Mouse (Mus musculus): ENCODE measurements around the gene 1700037C18Rik.
A peak's percentile ranks its signal among the peaks of the same experiment; 100 is the strongest.
"Not testable (repeated sequence)": the region's sequence is repeated elsewhere in the genome, so short reads cannot be mapped to it uniquely, and the experiment has no call there.

Gene 1700037C18Rik

DNA sequence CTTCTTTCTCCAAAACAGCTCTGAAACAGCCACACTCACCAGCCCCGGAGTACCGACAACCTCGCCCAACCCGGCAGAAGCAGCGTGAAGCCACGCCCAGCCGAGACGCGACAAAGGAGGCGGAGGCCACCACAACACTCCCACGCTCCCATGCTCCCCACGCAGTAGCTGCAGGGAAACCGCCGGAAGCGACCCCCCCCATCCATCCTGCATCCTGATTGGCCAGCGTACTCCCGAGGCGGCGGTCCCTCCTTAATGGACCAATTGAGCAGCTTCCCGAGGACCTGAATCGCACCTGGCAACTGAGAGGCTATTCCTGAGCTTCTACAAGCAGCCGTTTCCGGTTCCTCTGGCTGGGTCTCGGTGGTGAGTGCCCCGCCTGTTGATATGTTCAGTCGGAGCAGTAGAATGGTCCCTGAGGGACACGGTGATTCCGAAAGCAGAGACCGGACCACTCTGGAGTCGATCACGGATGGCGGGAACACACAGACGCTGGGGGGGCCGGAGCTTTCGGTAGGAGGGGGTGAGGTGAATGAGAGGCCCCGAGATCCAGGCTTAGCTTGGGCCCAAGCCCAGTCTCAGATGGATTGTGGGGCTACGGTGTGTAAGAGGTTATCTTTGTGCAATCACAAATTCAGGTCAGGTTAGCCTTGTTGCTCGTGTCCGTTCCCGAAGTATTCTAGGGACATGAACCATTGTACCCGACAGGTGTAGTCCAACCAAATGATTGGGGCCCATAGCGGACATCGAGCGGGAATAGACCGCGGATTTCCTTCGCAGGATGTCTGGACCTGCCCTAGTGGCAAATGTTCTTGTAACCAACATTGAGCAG lies 36.1 kb downstream of the 1700037C18Rik start, which contains the start of gene Naa60:
Gene Naa60 (plus strand): TSS at position 160 of the 832 bp plus-strand sequence.
- peak; percentile 85 for DNase-seq (ENCODE audit: low read depth, low spot score)

DNA sequence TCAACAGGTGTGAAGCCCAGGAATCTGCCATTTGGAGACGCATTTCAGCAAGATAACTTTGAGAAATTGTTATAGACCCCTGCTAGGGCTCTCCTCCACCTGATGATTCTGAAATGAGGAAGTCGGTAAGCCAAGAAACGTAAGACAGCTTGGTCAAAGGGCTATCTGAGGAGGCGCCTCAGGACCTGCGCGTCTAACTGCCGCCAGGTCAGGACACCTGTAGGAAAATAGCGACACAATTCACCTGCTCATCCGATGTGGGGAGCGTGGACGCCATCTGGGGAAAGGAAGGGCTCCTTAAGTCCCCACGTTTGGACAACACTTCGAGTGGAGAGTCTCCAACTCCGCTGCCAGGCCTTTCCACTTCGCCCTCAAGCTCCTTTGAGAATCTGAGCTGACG lies 36.7 kb downstream of the 1700037C18Rik start:
- DNase-seq (ENCODE audit: low read depth, low spot score), result no peak

DNA sequence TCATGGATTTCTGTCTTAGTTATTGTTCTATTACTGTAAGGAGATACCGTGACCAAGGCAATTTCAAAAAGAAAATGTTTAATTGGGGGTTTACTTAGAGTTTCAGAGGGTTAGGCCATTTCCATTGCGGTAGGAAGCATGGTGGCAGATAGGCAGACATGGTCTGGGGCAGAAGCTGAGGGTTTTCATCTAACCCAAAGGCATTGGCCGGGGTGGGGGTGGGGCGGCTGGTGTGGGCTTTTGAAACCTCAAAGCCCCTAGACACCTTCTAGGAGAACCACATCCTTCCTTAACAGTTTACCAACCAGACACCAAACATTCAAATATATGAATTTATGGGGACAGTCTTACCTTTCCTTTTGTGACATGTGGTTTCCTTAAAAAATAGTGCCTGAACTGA lies 49.2 kb downstream of the 1700037C18Rik start:
- no peak for DNase-seq (ENCODE audit: low read depth, low spot score)

DNA sequence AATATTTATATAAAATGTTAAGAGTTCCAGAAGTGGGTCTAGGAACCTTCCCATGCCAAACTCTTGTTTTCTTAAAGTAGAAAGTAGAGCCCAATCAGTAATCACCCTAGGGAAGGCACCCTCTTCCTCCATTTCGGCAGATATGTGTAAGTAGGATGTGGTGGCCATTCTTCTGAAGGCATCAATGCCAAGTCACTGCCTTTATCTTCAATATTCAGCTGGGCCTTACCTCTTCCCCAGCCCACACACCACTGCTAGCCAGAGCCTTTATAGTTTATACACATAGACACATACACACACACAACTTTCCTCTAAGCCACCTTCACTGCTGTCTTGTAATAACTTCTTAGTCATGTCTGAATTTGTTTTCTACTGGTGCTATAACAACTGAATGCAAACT lies 52.7 kb downstream of the 1700037C18Rik start:
- DNase-seq (ENCODE audit: low read depth, low spot score), result no peak

GRCm38 (mm10) chr16:3854437-3855182 lies 53.9 kb downstream of the 1700037C18Rik start:
- no peak for DNase-seq (ENCODE audit: low read depth, low spot score)

DNA sequence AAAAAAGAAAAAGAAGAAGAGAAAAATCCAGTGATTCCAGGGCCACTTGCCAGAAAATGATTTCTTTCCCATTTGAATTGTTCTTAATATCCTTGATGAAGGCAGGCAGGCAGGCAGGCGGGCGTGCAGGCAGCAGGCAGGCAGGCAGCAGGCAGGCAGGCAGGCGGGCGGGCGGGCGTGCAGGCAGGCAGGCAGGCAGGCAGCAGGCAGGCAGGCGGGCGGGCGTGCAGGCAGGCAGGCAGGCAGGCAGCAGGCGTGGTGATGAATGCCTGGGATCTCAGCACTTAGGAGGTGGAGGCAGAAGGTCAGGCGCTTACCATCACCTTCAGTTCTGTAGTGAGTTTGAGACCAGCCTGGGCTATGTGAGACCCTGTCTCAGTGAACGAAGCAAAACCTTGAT lies 55.9 kb downstream of the 1700037C18Rik start:
- no peak for DNase-seq (ENCODE audit: low read depth, low spot score)

DNA sequence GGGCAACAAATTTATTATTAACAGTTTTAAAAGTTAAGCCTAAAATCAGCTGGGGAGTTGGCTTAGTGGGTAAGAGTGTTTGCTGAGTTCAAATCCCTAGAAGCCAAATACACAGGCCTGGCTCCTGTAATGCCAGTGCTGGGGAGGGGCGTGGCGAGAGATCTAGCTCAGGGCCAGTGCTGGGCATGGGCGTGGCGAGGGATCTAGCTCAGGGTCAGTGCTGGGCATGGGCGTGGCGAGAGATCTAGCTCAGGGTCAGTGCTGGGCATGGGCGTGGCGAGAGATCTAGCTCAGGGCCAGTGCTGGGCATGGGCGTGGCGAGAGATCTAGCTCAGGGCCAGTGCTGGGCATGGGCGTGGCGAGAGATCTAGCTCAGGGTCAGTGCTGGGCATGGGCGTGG lies 57.2 kb downstream of the 1700037C18Rik start:
- not testable (repeated sequence) for DNase-seq (ENCODE audit: low read depth, low spot score)

DNA sequence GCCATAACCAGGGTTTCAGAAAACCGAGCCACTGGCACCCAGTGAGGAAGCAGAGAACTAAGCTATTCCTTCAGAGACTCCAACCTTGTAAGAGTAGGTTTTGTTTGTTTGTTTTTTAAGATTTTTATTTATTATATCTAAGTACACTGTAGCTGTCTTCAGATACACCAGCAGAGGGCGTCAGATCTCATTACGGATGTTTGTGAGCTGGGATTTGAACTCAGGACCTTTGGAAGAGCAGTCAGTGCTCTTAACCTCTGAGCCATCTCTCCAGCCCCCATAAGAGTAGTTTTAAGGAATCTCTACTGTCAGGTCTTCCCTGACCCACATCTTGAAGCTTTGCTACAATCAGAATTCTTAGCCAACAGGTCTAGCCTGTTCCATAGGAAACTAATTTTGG lies 60.1 kb downstream of the 1700037C18Rik start:
- DNase-seq (ENCODE audit: low read depth, low spot score), result no peak

GRCm38 (mm10) chr16:3847871-3848270 lies 60.6 kb downstream of the 1700037C18Rik start:
- no peak for DNase-seq (ENCODE audit: low read depth, low spot score)

DNA sequence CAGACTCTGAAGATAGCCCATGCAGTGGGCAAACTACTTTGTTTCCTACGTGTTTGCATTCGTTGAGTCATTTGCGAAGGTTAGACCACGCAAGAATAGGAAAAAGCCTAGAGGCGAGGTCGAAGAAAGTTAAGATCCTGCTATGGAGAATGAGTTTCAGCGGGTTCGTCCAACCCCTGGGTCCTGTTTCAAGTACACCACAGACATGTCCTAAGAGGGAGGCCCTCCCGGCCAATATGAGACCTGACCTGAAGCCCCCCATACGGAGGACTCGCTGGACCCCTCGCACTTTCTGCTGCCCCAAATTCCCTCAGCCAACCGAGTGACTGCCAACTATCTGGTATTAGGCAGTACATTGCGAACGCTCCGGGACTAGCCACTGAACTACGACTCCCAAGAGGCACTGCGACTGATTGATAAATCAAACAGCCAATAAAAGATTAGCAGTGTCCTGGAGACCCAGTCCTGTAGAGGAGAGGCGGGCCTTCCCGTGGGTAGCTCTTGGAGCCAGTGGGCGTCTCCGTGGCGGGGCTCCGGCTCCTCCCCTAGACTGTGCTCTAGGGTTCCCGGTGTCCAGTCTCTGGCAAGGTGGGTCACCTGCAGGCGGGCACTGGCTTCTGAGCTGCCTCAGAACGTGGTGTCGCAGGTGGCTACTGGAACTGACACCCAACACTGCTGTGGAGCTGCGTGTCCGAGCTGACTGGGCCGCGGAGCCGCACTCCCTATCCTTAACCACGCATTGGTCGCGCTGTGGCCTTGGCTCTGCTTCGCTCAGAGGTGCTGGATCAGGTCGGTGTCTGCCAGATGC lies 61.6 kb downstream of the 1700037C18Rik start, which contains the start of gene Zfp174:
Gene Zfp174 (plus strand): TSS at position 558 of the 808 bp plus-strand sequence.
- peak; percentile 95 for DNase-seq (ENCODE audit: low read depth, low spot score)
